Mouse (Mus musculus): ENCODE measurements around the gene Mb21d2.

Gene Mb21d2

GRCm38 (mm10) chr16:28899161-28899540, 30.3 kb downstream of the Mb21d2 start:
- DNase-seq, result peak; percentile 48

GRCm38 (mm10) chr16:28898509-28899160, 30.8 kb downstream of the Mb21d2 start:
- peak; percentile 48 for DNase-seq

- no peak for DNase-seq
These were observed 32.9 kb downstream of the Mb21d2 start for GRCm38 (mm10) chr16:28896571-28896970.

GRCm38 (mm10) chr16:28894872-28895271, 34.6 kb downstream of the Mb21d2 start:
- DNase-seq, result no peak

GRCm38 (mm10) chr16:28893266-28893665, 36.2 kb downstream of the Mb21d2 start:
- no peak for DNase-seq

- DNase-seq, result no peak
These were observed 43.2 kb downstream of the Mb21d2 start for GRCm38 (mm10) chr16:28886201-28886745.

- no peak for DNase-seq
These were observed 44.0 kb downstream of the Mb21d2 start for GRCm38 (mm10) chr16:28885474-28885873.

- no peak for DNase-seq
These were observed 44.8 kb downstream of the Mb21d2 start for GRCm38 (mm10) chr16:28884661-28885060.

GRCm38 (mm10) chr16:28883649-28884048, 45.8 kb downstream of the Mb21d2 start:
- DNase-seq, result peak; percentile 55

GRCm38 (mm10) chr16:28882687-28883428, 46.6 kb downstream of the Mb21d2 start:
- no peak for DNase-seq

GRCm38 (mm10) chr16:28881787-28882186, 47.7 kb downstream of the Mb21d2 start:
- no peak for DNase-seq

GRCm38 (mm10) chr16:28880756-28881155, 48.7 kb downstream of the Mb21d2 start:
- no peak for DNase-seq

- DNase-seq, result no peak
These were observed 49.2 kb downstream of the Mb21d2 start for GRCm38 (mm10) chr16:28880307-28880681.

GRCm38 (mm10) chr16:28879636-28880306, 49.7 kb downstream of the Mb21d2 start:
- DNase-seq, result no peak

- no peak for DNase-seq
These were observed 52.3 kb downstream of the Mb21d2 start for GRCm38 (mm10) chr16:28877162-28877662.

- DNase-seq, result no peak
These were observed 56.0 kb downstream of the Mb21d2 start for GRCm38 (mm10) chr16:28873404-28873895.

GRCm38 (mm10) chr16:28870860-28871259, 58.6 kb downstream of the Mb21d2 start:
- no peak for DNase-seq

- DNase-seq, result no peak
These were observed 59.0 kb downstream of the Mb21d2 start for GRCm38 (mm10) chr16:28870456-28870855.

GRCm38 (mm10) chr16:28868864-28869263, 60.6 kb downstream of the Mb21d2 start:
- DNase-seq, result no peak

- DNase-seq, result no peak
These were observed 62.7 kb downstream of the Mb21d2 start for GRCm38 (mm10) chr16:28866584-28867295.

GRCm38 (mm10) chr16:28863616-28864015, 65.9 kb downstream of the Mb21d2 start:
- DNase-seq, result no peak

GRCm38 (mm10) chr16:28862093-28862492, 67.4 kb downstream of the Mb21d2 start:
- DNase-seq, result no peak

- DNase-seq, result no peak
These were observed 69.8 kb downstream of the Mb21d2 start for GRCm38 (mm10) chr16:28859678-28860077.

Measured in cerebellum, adult 9-11 months (tissue).